Mouse (Mus musculus): ENCODE data around the gene Gm42417. TPM values are rescaled to one million over a fixed set of nuclear protein-coding genes. Genes with fewer than 3 reads are reported as not detected.
A peak's percentile ranks its signal among the peaks of the same experiment; 100 is the strongest.

Gm42417 gene
- polyA plus RNA-seq, 1 experiment = 0.05 TPM

- peaks cover 4% of the 10 kb centered on the region for H3K4me1 ChIP-seq (ENCODE audit: control insufficient read depth, insufficient read depth, low read length)
- TF ChIP-seq POLR2A (IDR thresholded peaks at IDR 0.05; ENCODE audit: control insufficient read depth, low read depth, low read length) (no peak), CTCF (IDR thresholded peaks at IDR 0.05; ENCODE audit: control insufficient read depth, insufficient read depth, insufficient replicate concordance, low read depth, low read length) (no peak)
Observed at GRCm38 (mm10) chr1:36571627-36572026, 32.4 kb upstream of the Gm42417 start.

DNA sequence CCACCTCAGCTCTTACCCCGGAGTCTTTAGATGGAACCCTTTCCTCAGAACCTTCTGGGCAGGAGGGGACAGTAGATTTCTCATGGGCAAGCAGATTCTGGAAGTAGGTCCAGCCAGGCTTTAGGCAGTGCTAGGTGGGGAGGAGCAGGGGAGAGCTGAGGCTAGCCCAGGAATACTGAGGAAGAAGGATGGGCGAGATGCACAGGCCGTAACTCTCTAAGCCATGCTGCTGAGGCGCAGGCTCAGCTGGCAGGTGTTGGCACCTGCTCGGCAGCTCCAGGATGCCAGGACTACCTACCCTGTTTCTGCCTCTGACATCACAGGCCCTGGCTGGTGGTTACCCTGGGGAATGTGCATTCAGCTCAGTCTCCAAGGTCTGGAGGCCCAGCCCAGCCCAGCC, 31.1 kb upstream of the Gm42417 start:
- Histone ChIP-seq H3K36me3 (ENCODE audit: control insufficient read depth, insufficient read depth, low read length) (no peaks in the 10 kb centered on the region), H3K27me3 (ENCODE audit: control insufficient read depth, insufficient read depth, low read length) (no peaks in the 10 kb centered on the region), H3K4me3 (ENCODE audit: control insufficient read depth, low read depth, low read length) (no peak overlapping the region), H3K4me1 (ENCODE audit: control insufficient read depth, insufficient read depth, low read length) (peaks cover 4% of the 10 kb centered on the region), H3K27ac (ENCODE audit: control insufficient read depth, insufficient read depth, low read depth, low read length) (0 out of 2 replicates have a peak overlapping the region, but pooled peaks have one; percentile 10)
- TF ChIP-seq CTCF (IDR thresholded peaks at IDR 0.05; ENCODE audit: control insufficient read depth, insufficient read depth, insufficient replicate concordance, low read depth, low read length) (no peak), POLR2A (IDR thresholded peaks at IDR 0.05; ENCODE audit: control insufficient read depth, low read depth, low read length) (no peak)

More at GRCm38 (mm10) chr1:36571627-36572026, 32.4 kb upstream of the Gm42417 start:
- Histone ChIP-seq H3K4me3 (ENCODE audit: control insufficient read depth, low read depth, low read length) (no peak overlapping the region), H3K27me3 (ENCODE audit: control insufficient read depth, insufficient read depth, low read length) (no peaks in the 10 kb centered on the region), H3K27ac (ENCODE audit: control insufficient read depth, insufficient read depth, low read depth, low read length) (peak overlapping the region; percentile 2; the same call in 1 of the 2 replicates), H3K36me3 (ENCODE audit: control insufficient read depth, insufficient read depth, low read length) (no peaks in the 10 kb centered on the region)

DNA sequence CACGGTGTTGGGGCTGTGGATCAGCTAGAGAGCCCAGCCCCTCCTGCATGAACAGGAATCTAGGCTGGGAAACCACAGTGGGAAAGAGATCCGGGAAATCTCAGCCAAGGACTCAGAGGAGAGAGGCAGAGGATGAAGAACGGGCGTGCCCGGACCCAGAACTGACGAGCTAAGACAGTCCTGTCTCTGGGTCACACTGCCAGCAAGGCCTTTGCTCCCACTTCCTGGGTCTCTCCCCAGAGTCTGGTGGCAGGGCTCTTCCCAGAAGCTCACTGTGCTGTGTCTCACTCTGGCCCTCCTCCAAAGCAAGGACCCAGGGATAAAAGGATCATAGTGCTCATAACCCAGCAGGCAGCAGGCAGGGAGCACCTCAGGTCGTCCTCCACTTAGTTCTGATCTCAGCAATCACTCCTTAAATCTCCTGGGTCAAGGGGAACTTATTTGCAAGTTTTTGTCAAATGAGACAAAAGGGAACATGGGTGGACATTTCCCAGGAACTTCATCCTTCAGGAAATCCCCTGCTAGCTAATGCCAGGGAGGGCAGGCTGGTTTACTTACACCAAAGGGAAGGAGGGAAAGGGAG, 30.6 kb upstream of the Gm42417 start:
- Histone ChIP-seq H3K36me3 (ENCODE audit: control insufficient read depth, insufficient read depth, low read length) (no peaks in the 10 kb centered on the region), H3K27me3 (ENCODE audit: control insufficient read depth, insufficient read depth, low read length) (no peaks in the 10 kb centered on the region), H3K4me1 (ENCODE audit: control insufficient read depth, insufficient read depth, low read length) (peaks cover 4% of the 10 kb centered on the region), H3K27ac (ENCODE audit: control insufficient read depth, insufficient read depth, low read depth, low read length) (peak overlapping the region; percentile 37; the same call in 1 of the 2 replicates), H3K4me3 (ENCODE audit: control insufficient read depth, low read depth, low read length) (no peak overlapping the region)
- TF ChIP-seq CTCF (IDR thresholded peaks at IDR 0.05; ENCODE audit: control insufficient read depth, insufficient read depth, insufficient replicate concordance, low read depth, low read length) (no peak), POLR2A (IDR thresholded peaks at IDR 0.05; ENCODE audit: control insufficient read depth, low read depth, low read length) (no peak)

DNA sequence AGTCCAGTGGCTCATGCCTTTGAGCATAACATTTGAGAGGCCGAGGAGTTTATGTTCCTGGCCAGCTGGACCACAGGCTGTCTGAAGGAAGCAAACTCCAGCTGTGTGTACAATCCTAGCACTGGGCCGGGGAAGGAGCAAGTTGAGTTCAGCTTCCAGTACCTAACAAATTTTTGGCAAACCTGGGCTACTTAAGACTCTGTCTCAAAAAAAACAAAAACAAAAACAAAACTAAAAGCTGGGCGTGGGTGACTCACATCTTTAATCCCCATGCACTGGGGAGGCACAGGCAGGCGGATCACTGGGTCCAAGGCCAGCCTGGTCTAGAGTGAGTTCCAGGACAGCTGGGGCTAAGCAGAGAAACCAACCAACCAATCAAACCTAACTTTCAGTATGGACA, 29.5 kb upstream of the Gm42417 start:
- TF ChIP-seq POLR2A (IDR thresholded peaks at IDR 0.05; ENCODE audit: control insufficient read depth, low read depth, low read length) (no peak), CTCF (IDR thresholded peaks at IDR 0.05; ENCODE audit: control insufficient read depth, insufficient read depth, insufficient replicate concordance, low read depth, low read length) (no peak)
- Histone ChIP-seq H3K36me3 (ENCODE audit: control insufficient read depth, insufficient read depth, low read length) (no peaks in the 10 kb centered on the region), H3K4me3 (ENCODE audit: control insufficient read depth, low read depth, low read length) (no peak overlapping the region), H3K27me3 (ENCODE audit: control insufficient read depth, insufficient read depth, low read length) (no peaks in the 10 kb centered on the region), H3K4me1 (ENCODE audit: control insufficient read depth, insufficient read depth, low read length) (peaks cover 4% of the 10 kb centered on the region), H3K27ac (ENCODE audit: control insufficient read depth, insufficient read depth, low read depth, low read length) (0 out of 2 replicates have a peak overlapping the region, but pooled peaks have one; percentile 18)

- no peak overlapping the region for H3K4me3 ChIP-seq (ENCODE audit: control insufficient read depth, low read depth, low read length)
- TF ChIP-seq CTCF (IDR thresholded peaks at IDR 0.05; ENCODE audit: control insufficient read depth, insufficient read depth, insufficient replicate concordance, low read depth, low read length) = no peak
- TF ChIP-seq POLR2A (IDR thresholded peaks at IDR 0.05; ENCODE audit: control insufficient read depth, low read depth, low read length) = no peak
- no peak overlapping the region for H3K27ac ChIP-seq (ENCODE audit: control insufficient read depth, insufficient read depth, low read depth, low read length)
- H3K4me1 ChIP-seq (ENCODE audit: control insufficient read depth, insufficient read depth, low read length) = peaks cover 4% of the 10 kb centered on the region
- no peaks in the 10 kb centered on the region for H3K36me3 ChIP-seq (ENCODE audit: control insufficient read depth, insufficient read depth, low read length)
- H3K27me3 ChIP-seq (ENCODE audit: control insufficient read depth, insufficient read depth, low read length) = no peaks in the 10 kb centered on the region
Observed at GRCm38 (mm10) chr1:36567818-36568603, 28.8 kb upstream of the Gm42417 start.

- H3K27me3 ChIP-seq (ENCODE audit: control insufficient read depth, insufficient read depth, low read length) = no peaks in the 10 kb centered on the region
- H3K4me3 ChIP-seq (ENCODE audit: control insufficient read depth, low read depth, low read length) = no peak overlapping the region
- H3K4me1 ChIP-seq (ENCODE audit: control insufficient read depth, insufficient read depth, low read length) = peaks cover 2% of the 10 kb centered on the region
- H3K27ac ChIP-seq (ENCODE audit: control insufficient read depth, insufficient read depth, low read depth, low read length) = no peak overlapping the region
- TF ChIP-seq POLR2A (IDR thresholded peaks at IDR 0.05; ENCODE audit: control insufficient read depth, low read depth, low read length) (no peak), CTCF (IDR thresholded peaks at IDR 0.05; ENCODE audit: control insufficient read depth, insufficient read depth, insufficient replicate concordance, low read depth, low read length) (no peak)
- H3K36me3 ChIP-seq (ENCODE audit: control insufficient read depth, insufficient read depth, low read length) = no peaks in the 10 kb centered on the region
Observed at GRCm38 (mm10) chr1:36566425-36566824, 27.2 kb upstream of the Gm42417 start.

DNA sequence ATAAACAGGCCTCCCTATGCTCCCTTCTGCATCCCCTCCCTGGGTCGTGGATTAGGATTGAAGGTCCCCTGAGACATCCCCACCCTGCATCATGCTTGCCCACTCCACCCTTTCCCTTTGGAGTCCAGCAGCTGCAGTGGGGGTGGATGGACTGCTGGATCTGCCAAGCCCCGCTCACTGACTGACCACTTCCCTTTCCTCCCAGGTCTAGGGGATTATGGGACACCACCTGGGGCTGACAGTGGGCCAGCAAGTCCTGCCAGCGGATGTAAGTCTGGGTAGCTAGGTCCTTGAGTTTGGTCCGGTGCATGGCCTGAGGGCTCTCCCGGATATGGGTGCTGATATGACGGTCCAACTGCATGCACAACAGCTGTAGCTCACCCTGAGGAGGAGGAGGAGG, 24.9 kb upstream of the Gm42417 start:
- H3K4me3 ChIP-seq (ENCODE audit: control insufficient read depth, low read depth, low read length) = no peak overlapping the region
- H3K27ac ChIP-seq (ENCODE audit: control insufficient read depth, insufficient read depth, low read depth, low read length) = no peak overlapping the region
- H3K27me3 ChIP-seq (ENCODE audit: control insufficient read depth, insufficient read depth, low read length) = no peaks in the 10 kb centered on the region
- peaks cover 4% of the 10 kb centered on the region for H3K4me1 ChIP-seq (ENCODE audit: control insufficient read depth, insufficient read depth, low read length)
- TF ChIP-seq POLR2A (IDR thresholded peaks at IDR 0.05; ENCODE audit: control insufficient read depth, low read depth, low read length) (no peak), CTCF (IDR thresholded peaks at IDR 0.05; ENCODE audit: control insufficient read depth, insufficient read depth, insufficient replicate concordance, low read depth, low read length) (no peak)
- no peaks in the 10 kb centered on the region; the same call in 1 of the 2 replicates for H3K36me3 ChIP-seq (ENCODE audit: control insufficient read depth, insufficient read depth, low read length)
